Mouse (Mus musculus) megakaryocyte, embryonic 14.5 days (primary cell): ENCODE data around the gene Garem2. TPM values are rescaled to one million over a fixed set of nuclear protein-coding genes. Genes with fewer than 3 reads are reported as not detected.
A peak's percentile ranks its signal among the peaks of the same experiment; 100 is the strongest.

Source experiments
- H3K27me3 ChIP-seq: replicated peaks from 2 replicates; pipeline ENCODE3; 2012; ENCODE audit warnings: inconsistent platforms
- H3K36me3 ChIP-seq: replicated peaks from 2 replicates; pipeline ENCODE3; 2012; ENCODE audit warnings: low read length, inconsistent platforms, mixed read lengths
- H3K4me1 ChIP-seq: 2 replicates; pipeline ENCODE4 v1.6.1; 2012; ENCODE audit warnings: inconsistent platforms
- H3K4me3 ChIP-seq: replicated peaks from 2 replicates; pipeline ENCODE3; 2012; ENCODE audit warnings: moderate library complexity, mild to moderate bottlenecking, inconsistent platforms
- H3K9me3 ChIP-seq: 2 replicates; pipeline ENCODE4 v1.6.1; 2012; ENCODE audit warnings: inconsistent platforms
- FLI1 ChIP-seq: IDR thresholded peaks from 2 replicates; pipeline ENCODE4 v1.6.1; 2012; ENCODE audit warnings: low read length, inconsistent platforms, mixed read lengths
- GATA1 ChIP-seq: IDR thresholded peaks from 3 replicates; pipeline ENCODE4 v1.6.1; 2012; ENCODE audit warnings: mixed read lengths, low read length, inconsistent platforms, borderline replicate concordance
- polyA plus RNA-seq: library from polyadenylated mRNA; stranded (reverse); fragments of >175 nt; gene quantifications from 2 replicates; pipeline ENCODE4 v1.2.3, GENCODE M21; 2012; ENCODE audit warnings: low replicate concordance; ENCODE audit not compliant: insufficient read depth

Gene Garem2
- polyA plus RNA-seq, 1 experiment = 0.44 TPM

GRCm38 (mm10) chr5:30098260-30098659, 6.7 kb upstream of the Garem2 start:
- Histone ChIP-seq H3K9me3 (peaks cover 43% of the 10 kb centered on the region), H3K4me1 (peaks cover 14% of the 10 kb centered on the region; the same call in 1 of the 2 replicates), H3K4me3 (peak overlapping the region; percentile 13), H3K27me3 (peaks cover 49% of the 10 kb centered on the region), H3K36me3 (no peaks in the 10 kb centered on the region)
- TF ChIP-seq GATA1 (no peak), FLI1 (no peak)

DNA sequence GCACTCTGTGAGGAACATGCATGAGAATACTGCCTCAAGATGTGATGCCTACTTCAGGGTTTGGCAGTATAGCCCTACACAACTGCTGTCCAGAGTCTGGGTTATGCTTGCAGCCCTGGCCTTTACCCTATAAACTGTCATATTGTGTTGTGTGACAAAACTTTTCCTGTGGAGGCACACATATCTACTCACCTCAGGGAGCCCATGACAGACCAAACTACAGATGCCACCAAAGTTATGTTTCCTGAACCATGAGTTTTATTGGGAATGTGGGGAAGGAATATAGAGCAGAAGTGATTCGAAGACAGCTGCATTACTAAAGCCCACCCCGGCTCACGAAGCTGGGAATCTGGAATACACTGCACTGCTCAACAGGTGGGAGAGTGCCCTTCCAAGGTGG, 1.6 kb upstream of the Garem2 start:
- no peaks in the 10 kb centered on the region for H3K36me3 ChIP-seq
- peaks cover 55% of the 10 kb centered on the region for H3K9me3 ChIP-seq
- no peak overlapping the region for H3K4me3 ChIP-seq
- H3K4me1 ChIP-seq = peaks cover 37% of the 10 kb centered on the region
- peaks cover 87% of the 10 kb centered on the region for H3K27me3 ChIP-seq
- TF ChIP-seq FLI1 (no peak), GATA1 (no peak)

DNA sequence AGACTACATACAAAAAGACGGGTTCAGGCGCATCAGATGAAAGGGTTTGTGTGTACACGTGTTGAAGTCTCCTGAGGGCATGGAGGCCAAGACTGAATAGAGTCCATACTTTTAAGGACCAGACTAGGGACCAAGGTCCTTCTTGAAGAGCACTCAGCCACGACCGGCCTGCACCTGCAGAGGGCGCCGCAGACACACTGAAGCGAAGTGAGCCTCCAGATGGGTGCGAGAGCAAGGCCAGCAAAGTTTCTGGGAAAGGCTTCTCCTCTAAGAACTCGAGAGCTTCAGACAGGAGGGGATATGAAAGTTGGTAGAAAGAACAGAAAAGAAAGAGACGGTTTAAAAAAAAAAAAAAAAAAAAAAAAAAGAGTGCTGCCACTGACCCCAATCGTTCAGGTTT, 622 bp upstream of the Garem2 start:
- Histone ChIP-seq H3K4me1 (peaks cover 37% of the 10 kb centered on the region), H3K4me3 (no peak overlapping the region), H3K27me3 (peaks cover 89% of the 10 kb centered on the region), H3K9me3 (peaks cover 51% of the 10 kb centered on the region), H3K36me3 (no peaks in the 10 kb centered on the region)
- TF ChIP-seq GATA1 = no peak
- no peak for TF ChIP-seq FLI1

- peaks cover 41% of the 10 kb centered on the region for H3K4me1 ChIP-seq
- TF ChIP-seq FLI1 = no peak
- TF ChIP-seq GATA1 = no peak
- peak within 1 kb of the TSS; percentile 84 for H3K4me3 ChIP-seq
- H3K9me3 ChIP-seq = peaks cover 36% of the 10 kb centered on the region
- peaks cover 91% of the 10 kb centered on the region for H3K27me3 ChIP-seq
- H3K36me3 ChIP-seq = no peaks in the 10 kb centered on the region
Measured at GRCm38 (mm10) chr5:30105668-30106300, 823 bp downstream of the Garem2 start, which contains the start of gene 3110082J24Rik. TSS of gene 3110082J24Rik (minus strand) at chr5:30106086.

DNA sequence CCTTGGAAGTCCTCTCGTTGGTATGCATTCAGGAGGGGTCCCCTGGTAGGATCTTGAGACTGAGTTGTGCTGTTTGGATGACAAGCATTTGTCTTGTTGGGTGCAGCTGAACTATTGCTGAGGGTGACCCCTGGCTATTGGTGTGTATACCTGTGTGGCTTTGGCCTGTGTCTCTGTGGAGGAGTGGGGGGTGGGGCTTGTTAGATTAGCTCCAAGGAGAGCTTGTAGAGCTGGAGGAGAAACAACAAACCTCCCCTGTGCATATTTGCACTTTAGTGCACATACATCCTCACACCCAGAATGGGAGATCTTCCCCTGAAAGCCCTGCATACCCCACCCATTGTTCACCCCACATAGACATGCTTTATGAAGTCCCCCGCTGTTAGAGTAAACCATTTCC, 1.8 kb downstream of the Garem2 start:
- Histone ChIP-seq H3K4me3 (no peak overlapping the region), H3K4me1 (peaks cover 50% of the 10 kb centered on the region), H3K9me3 (peaks cover 27% of the 10 kb centered on the region), H3K36me3 (no peaks in the 10 kb centered on the region), H3K27me3 (peaks cover 95% of the 10 kb centered on the region)
- TF ChIP-seq FLI1 = no peak

DNA sequence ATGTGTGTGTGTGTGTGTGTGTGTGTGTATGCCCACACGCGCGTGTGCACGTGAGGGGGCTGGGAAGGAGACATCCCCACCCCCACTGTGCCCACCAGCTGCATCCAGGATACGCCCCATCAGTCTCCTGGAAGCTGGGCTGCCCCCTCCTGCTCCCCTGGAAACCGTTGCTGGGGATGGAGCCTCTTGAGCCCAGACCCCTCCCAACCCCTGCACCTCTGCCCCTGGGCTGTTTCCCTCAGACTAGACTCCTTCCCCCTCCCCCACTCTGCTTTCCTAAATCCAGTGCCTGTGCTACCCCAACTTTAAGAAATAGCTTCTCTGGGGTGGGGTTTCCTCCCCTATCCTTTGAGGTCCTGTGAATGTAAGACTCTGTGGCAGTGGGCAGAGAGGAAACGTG, 2.2 kb downstream of the Garem2 start:
- H3K27me3 ChIP-seq = peaks cover 96% of the 10 kb centered on the region

GRCm38 (mm10) chr5:30107611-30108041, 2.7 kb downstream of the Garem2 start:
- Histone ChIP-seq H3K4me1 (peaks cover 45% of the 10 kb centered on the region), H3K27me3 (peaks cover 96% of the 10 kb centered on the region), H3K4me3 (peak overlapping the region; percentile 14), H3K36me3 (no peaks in the 10 kb centered on the region), H3K9me3 (peaks cover 18% of the 10 kb centered on the region)
- TF ChIP-seq FLI1 = no peak
- no peak for TF ChIP-seq GATA1

More for the DNA sequence above, 2.2 kb downstream of the Garem2 start:
- TF ChIP-seq FLI1 = no peak
- no peak for TF ChIP-seq GATA1
- Histone ChIP-seq H3K36me3 (no peaks in the 10 kb centered on the region), H3K4me1 (peaks cover 49% of the 10 kb centered on the region), H3K9me3 (peaks cover 22% of the 10 kb centered on the region), H3K4me3 (no peak overlapping the region)

GRCm38 (mm10) chr5:30108233-30108632, 3.3 kb downstream of the Garem2 start:
- peaks cover 12% of the 10 kb centered on the region for H3K9me3 ChIP-seq
- H3K27me3 ChIP-seq = peaks cover 96% of the 10 kb centered on the region
- no peak for TF ChIP-seq GATA1
- TF ChIP-seq FLI1 = no peak
- H3K4me3 ChIP-seq = no peak overlapping the region
- no peaks in the 10 kb centered on the region for H3K36me3 ChIP-seq
- H3K4me1 ChIP-seq = peaks cover 43% of the 10 kb centered on the region

- Histone ChIP-seq H3K9me3 (no peaks in the 10 kb centered on the region), H3K4me3 (no peak overlapping the region), H3K36me3 (no peaks in the 10 kb centered on the region), H3K27me3 (peaks cover 97% of the 10 kb centered on the region), H3K4me1 (peaks cover 50% of the 10 kb centered on the region)
- TF ChIP-seq GATA1 (no peak), FLI1 (no peak)
Measured at GRCm38 (mm10) chr5:30109899-30110298, 4.9 kb downstream of the Garem2 start.

DNA sequence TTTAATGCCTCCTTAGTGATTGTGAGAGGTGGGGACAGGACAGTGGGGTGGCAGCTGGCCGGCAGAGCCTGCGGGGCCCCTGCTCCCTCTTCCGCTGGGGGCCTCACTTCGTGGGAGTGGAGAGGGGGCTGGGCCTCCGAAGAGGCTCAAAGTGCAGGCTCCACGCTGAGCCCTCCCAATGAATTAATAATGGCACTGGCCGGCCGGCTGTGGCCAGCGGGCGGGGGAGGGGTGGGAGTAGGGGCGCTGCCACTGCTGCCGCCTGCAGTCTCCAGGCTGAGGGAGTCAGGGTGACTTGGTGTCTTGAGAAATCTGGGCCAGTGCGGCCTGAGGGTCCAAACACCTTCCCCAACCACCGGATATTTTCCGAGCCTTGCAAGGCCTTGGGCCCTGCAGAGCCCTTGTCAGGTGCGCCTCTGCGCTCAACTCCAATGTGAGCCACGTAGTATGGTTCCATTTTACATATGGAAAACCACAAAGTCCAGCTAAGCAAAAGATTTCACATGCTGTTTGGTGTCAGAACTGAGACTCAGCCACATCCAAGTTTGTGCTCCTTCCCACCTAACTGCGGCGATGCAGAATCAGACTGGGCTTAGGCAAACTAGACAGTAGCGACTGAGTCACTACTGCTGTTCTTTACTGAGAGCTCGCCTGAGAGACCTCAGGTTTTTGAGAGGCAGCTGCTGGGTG, 5.6 kb downstream of the Garem2 start:
- Histone ChIP-seq H3K4me3 (no peak overlapping the region), H3K4me1 (peaks cover 46% of the 10 kb centered on the region), H3K9me3 (no peaks in the 10 kb centered on the region), H3K36me3 (no peaks in the 10 kb centered on the region), H3K27me3 (peaks cover 95% of the 10 kb centered on the region)
- TF ChIP-seq FLI1 = no peak
- no peak for TF ChIP-seq GATA1
